Mouse (Mus musculus) monocyte, adult 5-6 weeks (primary cell): ENCODE results near the gene Zfp989. TPM values are rescaled to one million over a fixed set of nuclear protein-coding genes. Genes with fewer than 3 reads are reported as not detected.
"Not testable (repeated sequence)": the region's sequence is repeated elsewhere in the genome, so short reads cannot be mapped to it uniquely, and the experiment has no call there.

Experiments
- ATAC-seq: fragments of 153-309, 156-312 bp; replicated peaks from 2 replicates; pipeline ENCODE4 v1.8.0; 2017; ENCODE audit warnings: mild to moderate bottlenecking; ENCODE audit not compliant: low TSS enrichment, insufficient number of reproducible peaks, severe bottlenecking, poor library complexity, low FRiP score
- total RNA-seq: library from RNA; stranded (forward); fragments of 200-1000, 200-491, 200-594 nt; gene quantifications from 3 replicates; pipeline ENCODE4 v1.2.3, GENCODE M21; 2017

Zfp989 gene
- total RNA-seq, result not detected in 3 replicates

- not testable (repeated sequence) for ATAC-seq
Measured at GRCm38 (mm10) chr4:146971757-146972156, at the start of gene Zfp989. Gene Zfp989 (plus strand): TSS chr4:146971976.

- no peak for ATAC-seq
Measured at GRCm38 (mm10) chr4:146932311-146933082, 39.3 kb upstream of the Zfp989 start.

DNA sequence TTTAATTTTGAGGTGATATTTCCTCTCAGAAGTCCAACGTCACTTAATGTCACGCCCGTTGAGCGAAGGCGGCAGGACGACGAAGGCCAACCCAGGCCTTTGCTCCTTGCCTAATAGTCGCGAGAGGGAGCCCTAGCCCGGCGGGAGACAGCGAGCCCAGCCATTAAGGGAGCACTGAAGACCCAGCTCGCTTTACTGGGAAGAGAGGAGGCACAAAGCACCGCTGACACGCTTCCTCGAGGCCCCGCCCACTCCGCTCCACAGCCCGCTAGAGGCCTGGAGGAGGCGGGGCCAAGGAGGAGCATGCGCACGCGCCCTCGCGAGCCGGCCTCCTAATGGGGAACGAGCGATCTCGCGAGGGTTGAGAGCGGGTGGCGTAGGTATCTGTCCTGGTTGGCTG, 30.1 kb upstream of the Zfp989 start:
- not testable (repeated sequence) for ATAC-seq

DNA sequence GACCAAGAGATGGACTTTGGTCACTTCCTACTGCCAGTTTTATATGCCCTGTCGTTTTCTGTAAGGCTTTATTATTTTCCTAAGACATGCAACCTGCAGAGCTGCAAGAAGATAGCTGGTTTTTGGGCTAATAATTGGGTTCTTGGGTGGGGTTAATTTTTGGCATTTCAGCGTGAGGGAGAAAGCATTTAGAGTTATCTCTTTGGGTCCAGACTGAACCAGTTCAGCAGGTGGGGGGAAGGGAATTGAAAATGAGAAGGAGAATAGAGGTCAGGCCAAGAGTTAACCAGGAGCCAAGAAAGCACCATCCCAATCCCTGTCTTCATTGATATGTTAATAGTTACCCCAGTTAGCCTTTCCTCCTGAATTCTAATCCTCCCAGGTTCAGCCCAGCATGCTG, 4.8 kb downstream of the Zfp989 start:
- ATAC-seq, result not testable (repeated sequence)

DNA sequence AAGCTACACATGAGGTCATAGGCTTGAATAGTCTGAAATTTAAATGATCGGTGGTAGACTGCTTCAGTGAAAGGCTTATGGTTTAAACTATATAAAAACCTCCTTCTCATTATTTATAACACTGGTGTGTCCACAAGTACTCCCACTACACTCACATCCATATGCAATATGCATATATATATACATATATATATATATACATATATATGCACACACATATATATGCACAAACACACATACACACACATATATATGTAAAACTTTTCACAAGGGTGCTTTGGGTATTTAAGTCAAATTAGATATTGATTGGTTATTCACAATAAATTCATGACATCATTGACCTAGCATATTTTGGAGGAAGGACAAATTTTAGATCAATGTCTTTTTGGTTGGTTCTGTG, 46.6 kb downstream of the Zfp989 start:
- not testable (repeated sequence) for ATAC-seq

- not testable (repeated sequence) for ATAC-seq
Measured at GRCm38 (mm10) chr4:147021550-147021949, 49.8 kb downstream of the Zfp989 start, which contains the start of gene Rex2. Gene Rex2 (plus strand): TSS chr4:147021850.

GRCm38 (mm10) chr4:147026374-147026773, 54.6 kb downstream of the Zfp989 start:
- ATAC-seq, result not testable (repeated sequence)

DNA sequence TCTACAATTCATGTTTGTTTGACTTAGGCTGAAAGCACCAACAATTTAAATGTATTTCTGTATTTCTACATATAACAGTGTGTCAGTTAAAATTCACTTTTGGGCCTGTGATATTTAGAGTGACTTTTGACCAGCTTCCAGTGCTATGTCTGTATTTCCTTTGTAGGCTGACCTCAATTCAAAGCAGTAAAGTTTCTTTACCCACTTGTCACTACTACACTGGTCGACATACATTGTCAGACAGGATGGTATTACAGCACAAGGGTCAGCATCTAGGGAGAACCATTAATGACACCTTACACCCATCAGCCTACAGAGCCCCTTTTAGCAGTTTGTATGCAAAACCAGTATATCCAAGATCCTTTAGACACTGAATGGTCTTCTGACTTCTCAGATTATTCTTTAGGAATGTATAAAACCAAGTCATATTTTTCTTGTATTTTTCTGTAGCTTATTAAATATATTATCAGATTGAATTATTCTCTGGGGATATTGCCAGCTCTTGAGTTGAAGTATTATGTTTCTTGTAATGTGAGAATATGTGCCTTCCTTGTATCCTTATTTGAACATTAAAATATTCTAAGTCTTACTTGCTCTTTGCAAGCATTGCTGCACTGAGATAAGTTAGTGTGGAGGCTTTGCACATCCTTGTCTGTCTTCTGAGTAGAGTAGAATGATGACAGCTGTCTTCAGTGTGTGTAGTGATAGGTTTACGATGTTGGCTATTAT, 59.7 kb downstream of the Zfp989 start:
- not testable (repeated sequence) for ATAC-seq

Other genes starting within 250 kb of the Zfp989 start
- not detected in 3 replicates for gene Gm21411, start 62.4 kb upstream of the Zfp989 start, total RNA-seq
- not detected in 3 replicates for gene Rex2, start 49.9 kb downstream of the Zfp989 start, total RNA-seq
- gene Zfp991, start 160.1 kb downstream of the Zfp989 start, total RNA-seq, result 25.2 to 34.9 TPM (median 30.3 TPM) in 3 replicates